Mouse (Mus musculus) hindbrain, postnatal 0 days (tissue): ENCODE data around the gene Gtpbp1. TPM values are rescaled to one million over a fixed set of nuclear protein-coding genes. Genes with fewer than 3 reads are reported as not detected.
A peak's percentile ranks its signal among the peaks of the same experiment; 100 is the strongest.

Experiments
- ATAC-seq: fragments of 200-750 bp; cut with Nextera tagmentation; 2 replicates; pipeline ENCODE4 v1.8.0; 2017; ENCODE audit warnings: mild to moderate bottlenecking, moderate TSS enrichment, moderate library complexity
- DNase-seq: peaks from one replicate; pipeline ENCODE4 v3.0.0-alpha.2; 2015; ENCODE audit warnings: low spot score
- H3K27ac ChIP-seq: fragments of 300-500 bp; sonication (generic); 2 replicates; pipeline ENCODE4 v1.5.1; 2014; ENCODE audit warnings: mild to moderate bottlenecking
- H3K27me3 ChIP-seq: fragments of 300-500 bp; sonication (generic); 2 replicates; pipeline ENCODE4 v1.6.1; 2014; ENCODE audit warnings: low read length, mixed read lengths; ENCODE audit not compliant: insufficient read depth
- H3K36me3 ChIP-seq: fragments of 300-500 bp; sonication (generic); 2 replicates; pipeline ENCODE4 v1.6.1; 2014; ENCODE audit warnings: low read length, mixed read lengths; ENCODE audit not compliant: insufficient read depth
- H3K4me1 ChIP-seq: fragments of 300-500 bp; sonication (generic); 2 replicates; pipeline ENCODE4 v1.6.1; 2014; ENCODE audit warnings: antibody characterized with exemption, low read length, mixed read lengths; ENCODE audit not compliant: insufficient read depth
- H3K4me2 ChIP-seq: fragments of 300-500 bp; sonication (generic); 2 replicates; pipeline ENCODE4 v1.6.1; 2014; ENCODE audit warnings: low read depth, mild to moderate bottlenecking, low read length, moderate library complexity, mixed read lengths
- H3K4me3 ChIP-seq: fragments of 300-500 bp; sonication (generic); 2 replicates; pipeline ENCODE4 v1.5.1; 2014; ENCODE audit warnings: low read length
- H3K9ac ChIP-seq: fragments of 300-500 bp; sonication (generic); replicated peaks from 2 replicates; pipeline ENCODE4 v1.6.1; 2014; ENCODE audit warnings: mild to moderate bottlenecking, low read length, moderate library complexity, mixed read lengths
- H3K9me3 ChIP-seq: fragments of 300-500 bp; sonication (generic); 2 replicates; pipeline ENCODE4 v1.6.1; 2016; ENCODE audit warnings: low read length, mixed read lengths
- CTCF ChIP-seq: IDR thresholded peaks from 2 replicates; pipeline ENCODE4 v1.5.1; 2016; ENCODE audit warnings: antibody characterized with exemption, control low read depth, low read depth
- WGBS: fragments of 180-500 bp; shearing (Covaris S2); extraction: QIAGEN DNeasy Blood & Tissue Kit; methylation state at CpG from one replicate; pipeline ENCODE4 v1.1.7; 2014; 5-methylcytosine and 5-hydroxymethylcytosine counted together
- polyA plus RNA-seq: library from polyadenylated mRNA; unstranded; fragments of >200 nt; fragmentation: Nextera tagmentation; extraction: Ambion mirVana; gene quantifications from 2 replicates; pipeline ENCODE4 v1.2.1, GENCODE M21; 2015
- total RNA-seq: library from RNA; depleted of rRNA; stranded (reverse); fragments of >200 nt; gene quantifications from 2 replicates; pipeline ENCODE4 v1.2.3, GENCODE M21; 2014; rRNA removed

Gtpbp1 gene
- total and polyA plus RNA-seq, 2 experiments from 2014 or later: 38.3 to 88.2 TPM

GRCm38 (mm10) chr15:79766586-79767071, 76.0 kb downstream of the Gtpbp1 start:
- ATAC-seq (no peak), DNase-seq (no peak)
- Histone ChIP-seq H3K4me2 (no peak overlapping the region), H3K4me3 (no peak overlapping the region), H3K27ac (0 out of 2 replicates have a peak overlapping the region, but pooled peaks have one; percentile 3), H3K9me3 (no peaks in the 10 kb centered on the region), H3K9ac (no peak overlapping the region), H3K4me1 (peaks cover 20% of the 10 kb centered on the region; the same call in 1 of the 2 replicates), H3K27me3 (no peaks in the 10 kb centered on the region), H3K36me3 (peaks cover 18% of the 10 kb centered on the region; the same call in 1 of the 2 replicates)
- no peak for TF ChIP-seq CTCF
- 65% methylated on average over 10 of the region's 10 CpGs for WGBS

GRCm38 (mm10) chr15:79767327-79767961, 76.8 kb downstream of the Gtpbp1 start:
- Histone ChIP-seq H3K4me3 (no peak overlapping the region), H3K27ac (0 out of 2 replicates have a peak overlapping the region, but pooled peaks have one; percentile 1), H3K36me3 (peaks cover 10% of the 10 kb centered on the region; the same call in 1 of the 2 replicates), H3K4me1 (peaks cover 20% of the 10 kb centered on the region; the same call in 1 of the 2 replicates), H3K27me3 (no peaks in the 10 kb centered on the region), H3K9ac (no peak overlapping the region), H3K4me2 (no peak overlapping the region), H3K9me3 (no peaks in the 10 kb centered on the region)
- DNase-seq (no peak), ATAC-seq (no peak)
- WGBS: 72% methylated on average over 16 of the region's 16 CpGs
- TF ChIP-seq CTCF: no peak

GRCm38 (mm10) chr15:79768302-79768701, 77.7 kb downstream of the Gtpbp1 start:
- no peak overlapping the region for H3K9ac ChIP-seq
- WGBS: 47% methylated on average over 6 of the region's 6 CpGs
- H3K4me1 ChIP-seq: peaks cover 23% of the 10 kb centered on the region; the same call in 1 of the 2 replicates
- H3K36me3 ChIP-seq: peaks cover 4% of the 10 kb centered on the region; the same call in 1 of the 2 replicates
- no peaks in the 10 kb centered on the region for H3K9me3 ChIP-seq
- ATAC-seq (no peak), DNase-seq (no peak)
- no peaks in the 10 kb centered on the region for H3K27me3 ChIP-seq
- H3K4me3 ChIP-seq: no peak overlapping the region
- no peak for TF ChIP-seq CTCF
- no peak overlapping the region for H3K27ac ChIP-seq
- no peak overlapping the region for H3K4me2 ChIP-seq

- peak; percentile 40 for DNase-seq
- Histone ChIP-seq H3K27me3 (no peaks in the 10 kb centered on the region), H3K4me3 (no peak overlapping the region), H3K27ac (no peak overlapping the region), H3K9ac (no peak overlapping the region), H3K9me3 (no peaks in the 10 kb centered on the region), H3K4me1 (peaks cover 17% of the 10 kb centered on the region), H3K36me3 (no peaks in the 10 kb centered on the region), H3K4me2 (no peak overlapping the region)
- TF ChIP-seq CTCF: no peak
- no peak for ATAC-seq
- 53% methylated on average over 21 of the region's 21 CpGs for WGBS
Observed at GRCm38 (mm10) chr15:79770629-79771240, 80.1 kb downstream of the Gtpbp1 start.

Other genes with a start within 250 kb of the Gtpbp1 start
- gene Csnk1e, start 235.3 kb upstream of the Gtpbp1 start, total RNA-seq: 323 and 374 TPM in 2 replicates
- gene Csnk1e, start 235.3 kb upstream of the Gtpbp1 start, polyA plus RNA-seq: 158 and 178 TPM in 2 replicates
- gene Kcnj4, start 185.6 kb upstream of the Gtpbp1 start, total RNA-seq: 0.50 and 0.94 TPM in 2 replicates
- not detected in 2 replicates for gene Kcnj4, start 185.6 kb upstream of the Gtpbp1 start, polyA plus RNA-seq
- gene Kdelr3, start 174.4 kb upstream of the Gtpbp1 start, total RNA-seq: 6.4 and 9.6 TPM in 2 replicates
- gene Kdelr3, start 174.4 kb upstream of the Gtpbp1 start, polyA plus RNA-seq: 8.1 and 9.5 TPM in 2 replicates
- gene Ddx17, start 144.1 kb upstream of the Gtpbp1 start, total RNA-seq: 291 and 334 TPM in 2 replicates
- 33.5 and 34.2 TPM in 2 replicates for gene Ddx17, start 144.1 kb upstream of the Gtpbp1 start, polyA plus RNA-seq
- 0.36 and 0.37 TPM in 2 replicates for gene Dmc1, start 85.7 kb upstream of the Gtpbp1 start, total RNA-seq
- 1.1 and 1.4 TPM in 2 replicates for gene Dmc1, start 85.7 kb upstream of the Gtpbp1 start, polyA plus RNA-seq
- gene Fam227a, start 31.9 kb upstream of the Gtpbp1 start, total RNA-seq: 6.4 and 8.4 TPM in 2 replicates
- 2.1 and 3.1 TPM in 2 replicates for gene Fam227a, start 31.9 kb upstream of the Gtpbp1 start, polyA plus RNA-seq
- 48.2 and 54.2 TPM in 2 replicates for gene Cby1, start 31.6 kb upstream of the Gtpbp1 start, total RNA-seq
- gene Cby1, start 31.6 kb upstream of the Gtpbp1 start, polyA plus RNA-seq: 91.5 and 92.0 TPM in 2 replicates
- 139 and 149 TPM in 2 replicates for gene Tomm22, start 20.0 kb upstream of the Gtpbp1 start, total RNA-seq
- 239 and 241 TPM in 2 replicates for gene Tomm22, start 20.0 kb upstream of the Gtpbp1 start, polyA plus RNA-seq
- gene Josd1, start 2.9 kb upstream of the Gtpbp1 start, total RNA-seq: 53.3 and 57.9 TPM in 2 replicates
- 18.1 and 20.0 TPM in 2 replicates for gene Josd1, start 2.9 kb upstream of the Gtpbp1 start, polyA plus RNA-seq
- 43.6 and 45.4 TPM in 2 replicates for gene Sun2, start 51.7 kb downstream of the Gtpbp1 start, total RNA-seq
- 4.5 and 5.5 TPM in 2 replicates for gene Sun2, start 51.7 kb downstream of the Gtpbp1 start, polyA plus RNA-seq
- gene Dnal4, start 87.0 kb downstream of the Gtpbp1 start, total RNA-seq: 42.7 and 50.3 TPM in 2 replicates
- gene Dnal4, start 87.0 kb downstream of the Gtpbp1 start, polyA plus RNA-seq: 54.0 and 56.7 TPM in 2 replicates
- 226 and 245 TPM in 2 replicates for gene Nptxr, start 113.9 kb downstream of the Gtpbp1 start, total RNA-seq
- gene Nptxr, start 113.9 kb downstream of the Gtpbp1 start, polyA plus RNA-seq: 59.9 and 68.5 TPM in 2 replicates
- gene Npcd, start 143.4 kb downstream of the Gtpbp1 start, total RNA-seq: 5.4 and 12.6 TPM in 2 replicates
- 2.4 and 2.7 TPM in 2 replicates for gene Npcd, start 143.4 kb downstream of the Gtpbp1 start, polyA plus RNA-seq
- 92.4 and 107 TPM in 2 replicates for gene Cbx6, start 143.8 kb downstream of the Gtpbp1 start, total RNA-seq
- gene Cbx6, start 143.8 kb downstream of the Gtpbp1 start, polyA plus RNA-seq: 51.6 and 56.6 TPM in 2 replicates
- 3.5 and 5.3 TPM in 2 replicates for gene Apobec3, start 200.8 kb downstream of the Gtpbp1 start, total RNA-seq
- gene Apobec3, start 200.8 kb downstream of the Gtpbp1 start, polyA plus RNA-seq: 3.9 and 4.5 TPM in 2 replicates